Mouse (Mus musculus) stomach, postnatal 0 days (tissue): ENCODE measurements around the gene Vps37c. TPM values are rescaled to one million over a fixed set of nuclear protein-coding genes. Genes with fewer than 3 reads are reported as not detected.

Experiments
- ATAC-seq: fragments of 200-750 bp; cut with Nextera tagmentation; 2 replicates; pipeline ENCODE4 v1.8.0; 2017; ENCODE audit not compliant: low FRiP score, low TSS enrichment
- DNase-seq: peaks from one replicate; pipeline ENCODE4 v3.0.0-alpha.2; 2016; ENCODE audit warnings: low spot score
- H3K27ac ChIP-seq: fragments of 300-500 bp; sonication (generic); replicated peaks from 2 replicates; pipeline ENCODE4 v1.5.1; 2014; ENCODE audit warnings: mild to moderate bottlenecking, control low read depth
- H3K27me3 ChIP-seq: fragments of 300-500 bp; sonication (generic); 2 replicates; pipeline ENCODE4 v1.6.1; 2014; ENCODE audit warnings: low read length; ENCODE audit not compliant: control insufficient read depth, insufficient read depth
- H3K36me3 ChIP-seq: fragments of 300-500 bp; sonication (generic); 2 replicates; pipeline ENCODE4 v1.6.1; 2014; ENCODE audit warnings: low read length, mixed read lengths; ENCODE audit not compliant: control insufficient read depth, insufficient read depth
- H3K4me1 ChIP-seq: fragments of 300-500 bp; sonication (generic); replicated peaks from 2 replicates; pipeline ENCODE4 v1.6.1; 2014; ENCODE audit warnings: antibody characterized with exemption; ENCODE audit not compliant: control insufficient read depth, insufficient read depth
- H3K4me2 ChIP-seq: fragments of 300-500 bp; sonication (generic); replicated peaks from 2 replicates; pipeline ENCODE4 v1.6.1; 2014; ENCODE audit warnings: low read depth, mild to moderate bottlenecking, control low read depth, moderate library complexity
- H3K4me3 ChIP-seq: fragments of 300-500 bp; sonication (generic); 2 replicates; pipeline ENCODE4 v1.5.1; 2014; ENCODE audit warnings: low read depth, low read length, control low read depth
- H3K9ac ChIP-seq: fragments of 300-500 bp; sonication (generic); 2 replicates; pipeline ENCODE4 v1.6.1; 2014; ENCODE audit warnings: mild to moderate bottlenecking, low read length, control low read depth, mixed read lengths
- H3K9me3 ChIP-seq: fragments of 300-500 bp; sonication (generic); 2 replicates; pipeline ENCODE4 v1.6.1; 2016; ENCODE audit warnings: low read length; ENCODE audit not compliant: control insufficient read depth
- CTCF ChIP-seq: IDR thresholded peaks from 2 replicates; pipeline ENCODE4 v1.5.1; 2016; ENCODE audit warnings: antibody characterized with exemption, low read depth, mild to moderate bottlenecking, moderate library complexity
- EP300 ChIP-seq: optimal IDR thresholded peaks from 2 replicates; pipeline ENCODE3; 2016; ENCODE audit warnings: antibody characterized with exemption
- WGBS: fragments of 180-500 bp; shearing (Covaris S2); extraction: QIAGEN DNeasy Blood & Tissue Kit; methylation state at CpG from one replicate; pipeline ENCODE4 v1.1.7; 2014; 5-methylcytosine and 5-hydroxymethylcytosine counted together
- polyA plus RNA-seq: library from polyadenylated mRNA; unstranded; fragments of >200 nt; fragmentation: Nextera tagmentation; extraction: Ambion mirVana; gene quantifications from 2 replicates; pipeline ENCODE4 v1.2.1, GENCODE M21; 2015

Vps37c gene
- polyA plus RNA-seq = 48.6 and 57.3 TPM in 2 replicates

GRCm38 (mm10) chr19:10688537-10689352 is at the start of gene Vps37c:
TSS of gene Vps37c (plus strand) at chr19:10688735.
- TF ChIP-seq EP300 (peak; percentile 11), CTCF (peak; percentile 17; the same call in 1 of the 2 replicates)
- under 1% methylated on average over 63 of the region's 74 CpGs for WGBS
- peak within 1 kb of the TSS; percentile 88 for H3K9ac ChIP-seq

GRCm38 (mm10) chr19:10640080-10640479 is 48.5 kb upstream of the Vps37c start:
- Histone ChIP-seq H3K4me1 (0 out of 2 replicates have a peak, but pooled peaks cover 2% of the 10 kb centered on the region), H3K4me3 (no peak overlapping the region), H3K27ac (no peak overlapping the region), H3K9ac (no peak overlapping the region), H3K9me3 (no peaks in the 10 kb centered on the region), H3K4me2 (no peak overlapping the region), H3K27me3 (no peaks in the 10 kb centered on the region; the same call in 1 of the 2 replicates), H3K36me3 (no peaks in the 10 kb centered on the region)
- TF ChIP-seq CTCF (no peak), EP300 (no peak)
- no peak for ATAC-seq
- WGBS = 5% methylated on average over 5 of the region's 5 CpGs
- no peak for DNase-seq

More at GRCm38 (mm10) chr19:10688537-10689352, at the start of gene Vps37c:
- Histone ChIP-seq H3K36me3 (no peaks in the 10 kb centered on the region), H3K4me1 (peaks cover 4% of the 10 kb centered on the region; the same call in 1 of the 2 replicates), H3K9me3 (no peaks in the 10 kb centered on the region), H3K27me3 (no peaks in the 10 kb centered on the region), H3K27ac (peak within 1 kb of the TSS; percentile 99), H3K4me3 (peak within 1 kb of the TSS; percentile 80), H3K4me2 (peak within 1 kb of the TSS; percentile 79)
- ATAC-seq (peak; percentile 89), DNase-seq (peak; percentile 99)

DNA sequence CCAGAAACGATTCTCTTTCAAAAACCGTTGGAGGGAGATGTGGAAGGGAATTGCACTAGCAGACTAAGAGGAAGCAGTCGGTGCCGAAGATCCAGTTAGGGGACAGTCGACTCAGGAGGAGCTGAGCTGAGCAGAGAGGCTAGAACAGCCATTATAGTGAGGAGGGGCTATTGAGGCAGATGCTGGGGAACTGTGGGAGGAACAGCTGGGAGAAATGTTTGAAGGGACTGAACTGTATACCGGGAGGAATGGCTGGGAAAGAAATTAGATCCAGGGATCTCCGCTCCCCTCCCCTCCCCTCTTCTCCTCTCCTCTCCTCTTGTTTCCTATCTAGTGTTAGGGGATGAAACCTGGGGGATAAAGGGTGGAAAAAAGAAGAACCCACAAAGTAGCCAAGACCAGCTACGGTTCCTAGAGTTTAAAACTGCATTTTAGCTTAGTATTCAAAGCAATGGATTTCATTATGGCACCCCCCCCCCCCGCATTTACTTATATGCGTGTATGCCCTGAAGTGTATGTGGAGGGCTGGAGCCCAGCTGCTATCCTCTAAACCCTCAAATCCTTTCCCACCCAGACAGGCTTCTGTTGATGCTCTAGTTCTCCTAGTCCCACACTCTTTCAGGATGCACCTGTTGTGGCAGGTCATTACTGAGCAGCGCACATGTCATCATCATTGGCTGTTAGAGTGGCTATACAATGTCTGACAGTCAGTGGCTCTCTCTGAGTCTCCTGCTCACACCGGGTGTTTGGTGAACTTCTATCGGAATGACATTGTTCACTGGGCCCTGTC is 47.8 kb upstream of the Vps37c start:
- H3K27me3 ChIP-seq = no peaks in the 10 kb centered on the region
- H3K9ac ChIP-seq = no peak overlapping the region
- TF ChIP-seq EP300 = no peak
- no peak for TF ChIP-seq CTCF
- H3K27ac ChIP-seq = no peak overlapping the region
- no peaks in the 10 kb centered on the region for H3K4me1 ChIP-seq
- DNase-seq (no peak), ATAC-seq (no peak)
- no peak overlapping the region for H3K4me2 ChIP-seq
- no peak overlapping the region for H3K4me3 ChIP-seq
- no peaks in the 10 kb centered on the region for H3K9me3 ChIP-seq
- no peaks in the 10 kb centered on the region for H3K36me3 ChIP-seq
- 49% methylated on average over 13 of the region's 13 CpGs for WGBS

GRCm38 (mm10) chr19:10645616-10646015 is 42.9 kb upstream of the Vps37c start:
- Histone ChIP-seq H3K36me3 (no peaks in the 10 kb centered on the region), H3K9ac (no peak overlapping the region), H3K4me2 (no peak overlapping the region), H3K4me1 (no peaks in the 10 kb centered on the region; the same call in 1 of the 2 replicates), H3K9me3 (no peaks in the 10 kb centered on the region), H3K27ac (no peak overlapping the region), H3K4me3 (no peak overlapping the region), H3K27me3 (no peaks in the 10 kb centered on the region)
- WGBS = 83% methylated on average over 2 of the region's 2 CpGs
- ATAC-seq (no peak), DNase-seq (no peak)
- TF ChIP-seq EP300 (no peak), CTCF (no peak)

DNA sequence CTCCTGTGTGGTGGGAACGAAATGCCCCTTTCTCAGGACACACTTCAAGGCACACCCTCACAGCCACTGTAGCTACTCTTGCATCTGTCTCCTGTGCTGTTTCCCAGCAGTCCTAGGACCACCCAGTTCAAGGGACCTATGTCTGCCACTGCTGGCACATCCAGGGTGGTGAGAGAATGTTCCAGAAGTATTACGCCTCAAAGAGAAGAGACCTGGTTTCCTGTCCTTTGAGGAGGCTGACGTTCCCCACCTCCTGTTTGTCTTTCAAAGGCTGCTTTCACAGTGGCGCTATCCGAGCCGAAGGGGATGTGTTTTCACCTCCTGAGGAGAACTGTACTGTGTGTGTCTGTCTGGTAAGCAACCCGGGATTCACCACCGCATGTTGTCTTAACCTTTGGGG is 40.4 kb upstream of the Vps37c start:
- no peaks in the 10 kb centered on the region for H3K27me3 ChIP-seq
- WGBS = 72% methylated on average over 8 of the region's 8 CpGs
- no peak overlapping the region for H3K4me3 ChIP-seq
- H3K4me2 ChIP-seq = no peak overlapping the region
- no peak for DNase-seq
- no peaks in the 10 kb centered on the region for H3K9me3 ChIP-seq
- TF ChIP-seq EP300 = no peak
- no peak overlapping the region for H3K9ac ChIP-seq
- no peaks in the 10 kb centered on the region; the same call in 1 of the 2 replicates for H3K4me1 ChIP-seq
- H3K27ac ChIP-seq = no peak overlapping the region
- no peak for ATAC-seq
- no peaks in the 10 kb centered on the region for H3K36me3 ChIP-seq
